Mouse (Mus musculus): Measurements from ENCODE around the gene Txndc8.

Txndc8 gene

GRCm38 (mm10) chr4:57956029-57956960 is 52.6 kb downstream of the Txndc8 start, which contains the start of gene Txn1:
TSS of gene Txn1 (minus strand) at chr4:57956411.
- DNase-seq (ENCODE audit: extremely low spot score, low spot score), result peak; percentile 99

- DNase-seq (ENCODE audit: extremely low spot score, low spot score), result no peak
These were observed 53.4 kb downstream of the Txndc8 start for GRCm38 (mm10) chr4:57955544-57955958.

GRCm38 (mm10) chr4:57954991-57955390 is 53.9 kb downstream of the Txndc8 start:
- DNase-seq (ENCODE audit: extremely low spot score, low spot score), result no peak

- no peak for DNase-seq (ENCODE audit: extremely low spot score, low spot score)
These were observed 54.3 kb downstream of the Txndc8 start for GRCm38 (mm10) chr4:57954580-57954979.

GRCm38 (mm10) chr4:57953796-57954195 is 55.1 kb downstream of the Txndc8 start:
- DNase-seq (ENCODE audit: extremely low spot score, low spot score), result no peak

- no peak for DNase-seq (ENCODE audit: extremely low spot score, low spot score)
These were observed 56.0 kb downstream of the Txndc8 start for GRCm38 (mm10) chr4:57952891-57953290.

- no peak for DNase-seq (ENCODE audit: extremely low spot score, low spot score)
These were observed 56.5 kb downstream of the Txndc8 start for GRCm38 (mm10) chr4:57952416-57952815.

- no peak for DNase-seq (ENCODE audit: extremely low spot score, low spot score)
These were observed 59.1 kb downstream of the Txndc8 start for GRCm38 (mm10) chr4:57949866-57950265.

GRCm38 (mm10) chr4:57947476-57947875 is 61.4 kb downstream of the Txndc8 start:
- no peak for DNase-seq (ENCODE audit: extremely low spot score, low spot score)

GRCm38 (mm10) chr4:57947036-57947435 is 61.9 kb downstream of the Txndc8 start:
- DNase-seq (ENCODE audit: extremely low spot score, low spot score), result no peak

GRCm38 (mm10) chr4:57942892-57943291 is 66.0 kb downstream of the Txndc8 start:
- DNase-seq (ENCODE audit: extremely low spot score, low spot score), result no peak

- DNase-seq (ENCODE audit: extremely low spot score, low spot score), result no peak
These were observed 68.3 kb downstream of the Txndc8 start for GRCm38 (mm10) chr4:57940631-57941030.

GRCm38 (mm10) chr4:57937292-57937691 is 71.6 kb downstream of the Txndc8 start:
- DNase-seq (ENCODE audit: extremely low spot score, low spot score), result no peak

- DNase-seq (ENCODE audit: extremely low spot score, low spot score), result no peak
These were observed 74.7 kb downstream of the Txndc8 start for GRCm38 (mm10) chr4:57934181-57934580.

Measured in neural tube, embryonic 10.5 days (tissue).